8 mouse cellular contexts compared by ENCODE assay signal in the genomic region with DNA sequence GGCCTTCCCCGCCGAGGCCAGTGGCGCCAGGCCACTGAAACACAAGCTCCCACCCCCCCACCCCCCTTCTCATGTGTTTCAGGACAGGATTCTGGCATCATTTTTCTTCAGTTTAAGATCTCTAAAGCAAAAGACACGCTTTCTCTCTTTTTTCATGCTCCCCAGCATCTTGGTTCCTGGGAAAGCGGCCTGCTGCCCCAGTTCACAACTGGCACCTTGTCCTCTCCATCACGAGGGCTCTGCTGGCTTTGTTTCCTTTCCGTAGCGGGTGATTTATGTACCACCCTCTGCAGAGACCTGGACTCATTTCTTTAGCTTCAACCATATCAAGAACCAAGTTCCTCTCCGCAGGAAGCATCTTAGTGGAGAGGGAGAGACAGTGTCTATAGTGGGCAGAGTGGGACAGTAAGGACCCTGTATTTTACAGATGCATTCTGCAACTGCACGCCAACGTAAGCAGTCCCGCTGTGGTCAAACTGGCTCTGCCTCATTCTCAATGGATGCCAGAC. TPM values are rescaled to one million over a fixed set of nuclear protein-coding genes. Genes with fewer than 3 reads are reported as not detected.
A peak's percentile ranks its signal among the peaks of the same experiment; 100 is the strongest.
DNase-seq lines count a peak whose midpoint lies in the region; ATAC-seq and TF ChIP-seq lines count a peak whose summit lies in the region.

No protein-coding gene starts in this region.

- H3K27me3 ChIP-seq in embryonic facial prominence, embryonic 14.5 days (replicated peaks; ENCODE audit: control insufficient read depth, insufficient read depth, low read length) = no peaks in the 10 kb centered on the region
- no peaks in the 10 kb centered on the region for H3K27me3 ChIP-seq in midbrain, embryonic 16.5 days (ENCODE audit: control insufficient read depth, insufficient read depth, low read depth, low read length)

- peak overlapping the region; percentile 63 for H3K9ac ChIP-seq in embryonic facial prominence, embryonic 14.5 days (ENCODE audit: low read depth, low read length)
- peak overlapping the region; percentile 88 for H3K9ac ChIP-seq in midbrain, embryonic 16.5 days (ENCODE audit: low read depth, low read length)

- H3K4me2 ChIP-seq in embryonic facial prominence, embryonic 14.5 days (ENCODE audit: low read depth, low read length) = peak overlapping the region; percentile 91
- H3K4me2 ChIP-seq in midbrain, embryonic 16.5 days (ENCODE audit: low read length) = peak overlapping the region; percentile 92

- TF ChIP-seq CTCF in brain, embryonic 14.5 days (IDR thresholded peaks at IDR 0.05; ENCODE audit: borderline replicate concordance, extremely low read depth, insufficient read depth, insufficient read length) = no peak

- no peaks in the 10 kb centered on the region for H3K36me3 ChIP-seq in embryonic facial prominence, embryonic 14.5 days (ENCODE audit: control insufficient read depth, insufficient read depth, low read length)
- no peaks in the 10 kb centered on the region for H3K36me3 ChIP-seq in midbrain, embryonic 16.5 days (ENCODE audit: control insufficient read depth, insufficient read depth, low read length)

- peak; percentile 23 to 24 for DNase-seq in left cerebral cortex, adult 18-20 months (ENCODE audit: low spot score in 2 of 2)
- DNase-seq in left cerebral cortex, adult 8-10 months (ENCODE audit: low spot score in 2 of 2) = no peak
- peak; percentile 55 for DNase-seq in brain, embryonic 14.5 days (ENCODE audit: low read depth)
- peak; percentile 24 for DNase-seq in embryonic facial prominence, embryonic 14.5 days (ENCODE audit: low spot score)
- DNase-seq in kidney, adult 9 months = peak; percentile 33
- DNase-seq in thymus, postnatal 25 days = no peak
- DNase-seq in right cerebral cortex, postnatal 14 days = no peak

- peak overlapping the region; percentile 85 for H3K27ac ChIP-seq in embryonic facial prominence, embryonic 14.5 days (replicated peaks; ENCODE audit: low read depth, low read length)
- peak overlapping the region; percentile 91 for H3K27ac ChIP-seq in midbrain, embryonic 16.5 days (ENCODE audit: low read length)

- no peak for TF ChIP-seq POLR2A in brain, embryonic 14.5 days (IDR thresholded peaks at IDR 0.05; ENCODE audit: borderline replicate concordance, extremely low read depth, insufficient read depth, insufficient read length, poor library complexity, severe bottlenecking)

- no peak for ATAC-seq in embryonic facial prominence, embryonic 14.5 days (ENCODE audit: low read depth)
- ATAC-seq in midbrain, embryonic 16.5 days = no peak

- peak overlapping the region; percentile 95 for H3K4me3 ChIP-seq in embryonic facial prominence, embryonic 14.5 days (ENCODE audit: low read depth, low read length)
- peak overlapping the region; percentile 95 for H3K4me3 ChIP-seq in midbrain, embryonic 16.5 days (ENCODE audit: low read depth, low read length)

- WGBS in embryonic facial prominence, embryonic 14.5 days = 25% methylated on average over 12 of the region's 12 CpGs
- WGBS in midbrain, embryonic 16.5 days = 18% methylated on average over 12 of the region's 12 CpGs

- H3K9me3 ChIP-seq in embryonic facial prominence, embryonic 14.5 days (ENCODE audit: control insufficient read depth, low read length) = no peaks in the 10 kb centered on the region
- no peaks in the 10 kb centered on the region for H3K9me3 ChIP-seq in midbrain, embryonic 16.5 days (replicated peaks; ENCODE audit: control insufficient read depth, low read length, poor library complexity, severe bottlenecking)

- peaks cover 14% of the 10 kb centered on the region for H3K4me1 ChIP-seq in embryonic facial prominence, embryonic 14.5 days (ENCODE audit: control insufficient read depth, insufficient read depth, low read length)
- H3K4me1 ChIP-seq in midbrain, embryonic 16.5 days (ENCODE audit: control insufficient read depth, insufficient read depth, low read length) = peaks cover 28% of the 10 kb centered on the region

RNA-seq across cellular contexts. Expression of a gene that starts 0.9 kb away (rescaled TPM):
- 100 to 1,000 TPM; 590 to 591 TPM for total RNA-seq in left cerebral cortex, adult 18-20 months (2021)
- 100 to 1,000 TPM; 531 to 605 (median 581) TPM for total RNA-seq in left cerebral cortex, adult 8-10 months (2022)
- 307 and 363 TPM in 2 replicates for polyA plus RNA-seq in brain, embryonic 14.5 days (2012; rRNA removed)
- 277 and 281 TPM in 2 replicates for polyA plus RNA-seq in embryonic facial prominence, embryonic 14.5 days (2014; fragmentation: Nextera tagmentation; extraction: Ambion mirVana)
- polyA plus RNA-seq in midbrain, embryonic 16.5 days (2015; fragmentation: Nextera tagmentation; extraction: Ambion mirVana) = 361 and 403 TPM in 2 replicates

Comparison
In these comparisons a context has a peak if more than half of its experiments do, and no peak if none do; other contexts are left out.
1. DNase-seq: peak in left cerebral cortex, adult 18-20 months (2 of 2), brain, embryonic 14.5 days (single experiment), embryonic facial prominence, embryonic 14.5 days (single experiment) and kidney, adult 9 months (single experiment); none in left cerebral cortex, adult 8-10 months (0 of 2), thymus, postnatal 25 days (single experiment) and right cerebral cortex, postnatal 14 days (single experiment).